Mouse (Mus musculus) neural tube, embryonic 14.5 days (tissue): ENCODE data around the gene Wtip. TPM values are rescaled to one million over a fixed set of nuclear protein-coding genes. Genes with fewer than 3 reads are reported as not detected.
"Not testable (repeated sequence)": the region's sequence is repeated elsewhere in the genome, so short reads cannot be mapped to it uniquely, and the experiment has no call there.

Experiments
- ATAC-seq: fragments of 200-750 bp; cut with Nextera tagmentation; 2 replicates; pipeline ENCODE4 v1.8.0; 2017; ENCODE audit warnings: low read depth, mild to moderate bottlenecking, moderate TSS enrichment, moderate library complexity
- H3K27ac ChIP-seq: fragments of 300-500 bp; sonication (generic); 2 replicates; pipeline ENCODE4 v1.5.1; 2014; ENCODE audit warnings: low read depth, mild to moderate bottlenecking, control low read depth, low read length, moderate library complexity, mixed read lengths
- H3K27me3 ChIP-seq: fragments of 300-500 bp; sonication (generic); 2 replicates; pipeline ENCODE4 v1.6.1; 2014; ENCODE audit warnings: low read length; ENCODE audit not compliant: control insufficient read depth, insufficient read depth
- H3K36me3 ChIP-seq: fragments of 300-500 bp; sonication (generic); 2 replicates; pipeline ENCODE4 v1.6.1; 2014; ENCODE audit warnings: low read length, mixed read lengths; ENCODE audit not compliant: control insufficient read depth, insufficient read depth
- H3K4me1 ChIP-seq: fragments of 300-500 bp; sonication (generic); 2 replicates; pipeline ENCODE4 v1.6.1; 2014; ENCODE audit warnings: low read length; ENCODE audit not compliant: control insufficient read depth, insufficient read depth
- H3K4me2 ChIP-seq: fragments of 300-500 bp; sonication (generic); 2 replicates; pipeline ENCODE4 v1.6.1; 2014; ENCODE audit warnings: mild to moderate bottlenecking, low read depth, low read length, control low read depth
- H3K4me3 ChIP-seq: fragments of 300-500 bp; sonication (generic); 2 replicates; pipeline ENCODE4 v1.5.1; 2014; ENCODE audit warnings: low read depth, low read length, control low read depth, mixed read lengths
- H3K9ac ChIP-seq: fragments of 300-500 bp; sonication (generic); replicated peaks from 2 replicates; pipeline ENCODE4 v1.6.1; 2014; ENCODE audit warnings: low read depth, mild to moderate bottlenecking, control low read depth, low read length, mixed read lengths
- H3K9me3 ChIP-seq: fragments of 300-500 bp; sonication (generic); 2 replicates; pipeline ENCODE4 v1.6.1; 2016; ENCODE audit warnings: low read length; ENCODE audit not compliant: control insufficient read depth
- WGBS: fragments of 180-500 bp; shearing (Covaris S2); extraction: QIAGEN DNeasy Blood & Tissue Kit; methylation state at CpG from one replicate; pipeline ENCODE4 v1.1.7; 2014; 5-methylcytosine and 5-hydroxymethylcytosine counted together
- polyA plus RNA-seq: library from polyadenylated mRNA; unstranded; fragments of >200 nt; fragmentation: Nextera tagmentation; extraction: Ambion mirVana; gene quantifications from 2 replicates; pipeline ENCODE4 v1.2.1, GENCODE M21; 2014

Gene Wtip
- polyA plus RNA-seq, 1 experiment from 2014 or later: 2.9 TPM

DNA sequence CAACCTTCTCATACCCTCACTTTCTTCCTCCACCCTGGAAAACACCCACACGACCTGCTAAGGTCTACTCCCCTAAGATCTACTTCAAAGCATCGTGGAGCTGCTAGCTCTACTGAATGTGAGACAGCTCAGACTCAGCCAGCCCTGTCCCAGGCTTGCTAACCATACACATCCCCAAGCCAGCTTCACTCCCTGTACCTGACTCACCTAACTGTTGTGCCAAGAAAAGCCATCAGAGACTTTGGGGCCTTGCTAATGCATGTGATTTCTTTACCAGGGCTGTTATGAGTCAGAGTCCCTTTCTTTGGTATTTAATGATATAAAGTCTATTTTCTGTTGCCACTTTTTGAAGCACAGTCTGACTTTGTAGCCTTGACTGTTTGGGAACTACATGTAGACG is 1.9 kb downstream of the Wtip start:
- H3K36me3 ChIP-seq: no peaks in the 10 kb centered on the region
- H3K4me2 ChIP-seq: peak overlapping the region; percentile 55; the same call in 1 of the 2 replicates
- no peaks in the 10 kb centered on the region for H3K27me3 ChIP-seq
- H3K4me1 ChIP-seq: peaks cover 3% of the 10 kb centered on the region; the same call in 1 of the 2 replicates
- H3K9me3 ChIP-seq: no peaks in the 10 kb centered on the region
- 79% methylated on average over 3 of the region's 3 CpGs for WGBS
- no peak for ATAC-seq
- H3K27ac ChIP-seq: no peak overlapping the region
- no peak overlapping the region for H3K4me3 ChIP-seq
- H3K9ac ChIP-seq: no peak overlapping the region

DNA sequence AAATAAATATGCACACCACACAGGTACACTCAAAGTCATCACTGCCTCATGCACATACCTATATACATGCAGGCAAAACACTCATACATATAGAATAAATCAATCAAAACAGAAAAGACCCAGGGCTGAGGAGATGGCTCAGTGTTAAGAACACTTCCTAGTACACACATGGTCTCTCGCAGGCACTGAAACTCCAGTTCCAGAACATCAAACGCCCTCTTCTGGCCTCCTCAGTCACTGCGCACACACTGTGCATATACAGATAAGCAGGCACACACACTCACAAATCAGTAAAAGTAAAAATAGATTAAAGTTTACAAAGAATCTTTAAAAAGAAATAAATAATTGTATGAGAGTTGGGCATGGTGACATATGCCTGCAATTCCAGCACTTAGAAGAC is 6.8 kb downstream of the Wtip start:
- no peaks in the 10 kb centered on the region for H3K9me3 ChIP-seq
- no peak overlapping the region for H3K27ac ChIP-seq
- H3K27me3 ChIP-seq: no peaks in the 10 kb centered on the region
- no peak overlapping the region for H3K9ac ChIP-seq
- no peaks in the 10 kb centered on the region for H3K36me3 ChIP-seq
- ATAC-seq: no peak
- H3K4me1 ChIP-seq: peaks cover 3% of the 10 kb centered on the region; the same call in 1 of the 2 replicates
- H3K4me3 ChIP-seq: no peak overlapping the region
- H3K4me2 ChIP-seq: no peak overlapping the region
- 80% methylated on average over 3 of the region's 3 CpGs for WGBS

DNA sequence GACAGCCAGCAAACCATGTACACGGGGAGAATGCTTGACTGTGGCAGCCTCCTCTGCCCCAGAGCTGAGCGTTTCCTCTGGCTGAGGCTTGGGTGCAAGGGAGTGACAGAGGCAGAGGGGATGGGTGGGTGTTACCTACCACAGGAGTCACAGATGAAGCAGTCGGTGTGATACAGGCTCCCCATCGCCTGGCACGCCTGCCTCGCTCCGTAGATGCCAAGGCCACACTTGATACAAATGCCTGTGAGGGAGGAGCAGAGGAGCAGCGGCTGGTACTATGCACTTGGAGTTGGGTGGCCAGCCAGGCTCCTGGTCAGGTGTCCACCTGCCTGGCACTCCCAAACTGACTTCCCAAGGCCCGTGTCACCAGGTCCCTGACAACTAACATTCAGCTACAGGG is 7.7 kb downstream of the Wtip start:
- no peak overlapping the region for H3K9ac ChIP-seq
- no peak for ATAC-seq
- H3K27ac ChIP-seq: no peak overlapping the region
- no peaks in the 10 kb centered on the region; the same call in 1 of the 2 replicates for H3K4me1 ChIP-seq
- H3K9me3 ChIP-seq: no peaks in the 10 kb centered on the region
- H3K4me3 ChIP-seq: no peak overlapping the region
- no peaks in the 10 kb centered on the region for H3K27me3 ChIP-seq
- H3K36me3 ChIP-seq: no peaks in the 10 kb centered on the region
- 93% methylated on average over 9 of the region's 9 CpGs for WGBS
- H3K4me2 ChIP-seq: no peak overlapping the region

DNA sequence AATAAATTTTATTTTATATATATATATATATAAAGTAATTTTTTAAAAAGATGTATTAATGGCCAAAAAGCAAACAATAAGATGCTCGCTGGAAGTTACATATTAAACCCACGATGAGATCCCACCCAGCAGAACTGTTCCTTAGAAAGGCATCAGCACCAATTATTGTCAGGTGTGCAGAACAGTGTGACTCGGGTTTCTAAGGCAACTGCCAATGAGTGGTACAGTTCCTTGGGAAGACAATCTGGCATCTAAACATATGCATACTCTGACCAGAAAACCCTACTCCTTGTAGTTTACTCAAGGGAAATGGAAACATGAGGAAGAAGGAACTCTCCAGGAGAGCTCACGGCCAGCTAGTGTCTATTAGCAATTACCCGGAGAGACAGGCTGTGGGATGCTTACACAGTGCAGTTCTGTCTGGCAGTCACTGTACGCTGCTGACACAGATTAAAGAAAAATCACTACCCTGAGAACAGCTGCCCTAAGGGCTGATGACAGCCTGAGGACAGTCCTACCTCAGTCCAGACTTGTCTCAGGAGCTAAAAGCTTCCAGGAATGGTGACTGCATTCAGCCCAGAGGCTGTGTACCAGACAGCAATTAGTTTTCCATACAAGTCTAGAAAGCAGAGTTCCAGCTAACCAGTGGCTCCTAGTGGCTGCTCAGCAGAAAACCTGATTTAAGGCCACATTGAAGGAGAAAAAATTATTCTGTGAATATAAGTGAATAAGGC is 9.9 kb downstream of the Wtip start:
- no peaks in the 10 kb centered on the region for H3K9me3 ChIP-seq
- H3K36me3 ChIP-seq: no peaks in the 10 kb centered on the region
- no peaks in the 10 kb centered on the region for H3K4me1 ChIP-seq
- H3K4me2 ChIP-seq: no peak overlapping the region
- H3K27ac ChIP-seq: no peak overlapping the region
- H3K27me3 ChIP-seq: no peaks in the 10 kb centered on the region
- H3K9ac ChIP-seq: no peak overlapping the region
- no peak overlapping the region for H3K4me3 ChIP-seq
- WGBS: 83% methylated on average over 6 of the region's 6 CpGs
- peak; percentile 39; the same call in 1 of the 2 replicates for ATAC-seq

DNA sequence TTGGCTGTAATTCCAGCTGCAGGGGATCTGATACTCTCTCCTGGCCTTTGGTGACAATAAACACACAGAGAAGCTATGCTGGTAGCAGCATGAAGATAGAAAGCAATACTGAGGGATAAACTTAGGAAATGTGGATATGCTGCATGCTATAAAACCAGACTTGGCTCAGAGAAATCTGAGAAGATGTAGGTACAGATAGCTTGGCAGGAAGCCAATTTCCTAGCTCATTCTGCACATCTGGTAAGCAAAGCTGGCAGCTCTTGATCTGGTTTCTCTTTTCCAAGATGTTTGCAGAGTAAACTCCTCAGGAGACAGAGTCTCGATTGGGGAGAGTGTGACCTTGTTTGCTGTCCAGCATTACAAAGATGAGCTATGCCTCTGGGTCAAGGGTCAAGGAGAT is 12.4 kb downstream of the Wtip start:
- H3K9me3 ChIP-seq, H3K4me3 ChIP-seq, H3K4me1 ChIP-seq, H3K4me2 ChIP-seq, H3K36me3 ChIP-seq, ATAC-seq, H3K27ac ChIP-seq, H3K27me3 ChIP-seq, H3K9ac ChIP-seq: not testable (repeated sequence)
- WGBS: 42% methylated on average over 1 of the region's 1 CpGs

DNA sequence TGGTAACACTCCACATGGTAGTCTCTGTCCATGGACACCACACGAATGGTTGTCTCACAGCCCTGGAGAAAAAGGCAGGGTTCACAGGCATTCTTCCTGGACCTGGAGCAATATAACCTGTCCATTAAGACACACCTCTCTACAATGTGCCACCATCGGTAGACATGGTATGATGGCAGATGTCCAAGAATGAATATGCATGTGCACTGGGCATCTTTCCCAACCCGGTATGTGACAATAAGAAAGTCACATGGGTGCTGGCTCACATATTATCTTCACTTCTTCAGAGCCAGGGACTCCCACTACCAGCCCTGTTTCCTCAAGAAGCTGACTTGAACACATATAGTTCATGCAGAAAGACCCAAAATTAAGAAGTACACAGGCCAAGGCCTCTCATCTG is 16.5 kb downstream of the Wtip start:
- Histone ChIP-seq H3K27me3 (no peaks in the 10 kb centered on the region), H3K4me1 (no peaks in the 10 kb centered on the region), H3K36me3 (no peaks in the 10 kb centered on the region), H3K4me3 (no peak overlapping the region), H3K27ac (no peak overlapping the region), H3K9me3 (no peaks in the 10 kb centered on the region), H3K4me2 (no peak overlapping the region), H3K9ac (no peak overlapping the region)
- ATAC-seq: no peak
- 66% methylated on average over 3 of the region's 3 CpGs for WGBS

DNA sequence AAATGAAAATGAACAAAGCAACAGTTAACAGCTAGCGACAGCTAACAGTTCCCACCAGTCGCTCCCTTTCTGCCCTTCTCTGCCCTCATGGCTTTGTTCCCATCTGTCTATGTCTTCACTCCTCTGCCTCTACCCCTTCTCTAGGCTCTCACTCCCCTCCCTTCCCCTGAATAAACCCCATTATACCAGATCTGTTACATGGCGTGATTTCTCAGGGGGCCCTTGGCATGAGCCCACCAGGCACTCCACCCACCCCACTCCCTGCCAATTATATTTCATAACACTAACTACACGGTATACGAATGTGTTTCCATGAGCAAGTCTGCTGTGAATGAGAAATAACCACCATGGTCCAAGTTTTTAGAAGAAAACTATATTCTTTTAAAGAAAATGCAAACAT is 23.9 kb downstream of the Wtip start:
- Histone ChIP-seq H3K4me1 (no peaks in the 10 kb centered on the region), H3K27me3 (no peaks in the 10 kb centered on the region), H3K27ac (no peak overlapping the region), H3K4me3 (no peak overlapping the region), H3K9ac (no peak overlapping the region), H3K36me3 (no peaks in the 10 kb centered on the region), H3K4me2 (no peak overlapping the region), H3K9me3 (no peaks in the 10 kb centered on the region)
- ATAC-seq: no peak
- 75% methylated on average over 5 of the region's 5 CpGs for WGBS

DNA sequence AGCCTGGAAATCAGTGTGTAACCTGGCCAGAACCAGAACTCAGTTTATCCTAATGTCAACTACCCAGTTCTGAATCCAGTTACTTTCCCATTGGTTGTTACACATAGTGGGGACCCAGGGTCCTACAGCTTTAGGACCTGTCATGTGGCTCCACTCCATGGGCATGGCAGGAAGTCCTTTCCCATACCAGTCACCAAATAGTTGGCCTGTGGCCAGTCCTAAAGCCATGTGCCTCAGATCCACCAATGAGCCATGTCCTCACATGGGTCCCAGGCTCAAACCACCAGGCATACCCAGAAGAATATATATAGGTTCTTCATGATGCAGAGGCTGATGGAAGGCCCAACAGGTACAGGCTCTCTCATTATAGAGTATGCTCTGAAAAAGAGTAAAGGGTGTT is 31.8 kb downstream of the Wtip start:
- Histone ChIP-seq H3K27me3 (no peaks in the 10 kb centered on the region), H3K4me1 (no peaks in the 10 kb centered on the region), H3K4me3 (no peak overlapping the region), H3K9ac (no peak overlapping the region), H3K4me2 (no peak overlapping the region), H3K36me3 (no peaks in the 10 kb centered on the region), H3K9me3 (no peaks in the 10 kb centered on the region), H3K27ac (no peak overlapping the region)
- no peak for ATAC-seq

DNA sequence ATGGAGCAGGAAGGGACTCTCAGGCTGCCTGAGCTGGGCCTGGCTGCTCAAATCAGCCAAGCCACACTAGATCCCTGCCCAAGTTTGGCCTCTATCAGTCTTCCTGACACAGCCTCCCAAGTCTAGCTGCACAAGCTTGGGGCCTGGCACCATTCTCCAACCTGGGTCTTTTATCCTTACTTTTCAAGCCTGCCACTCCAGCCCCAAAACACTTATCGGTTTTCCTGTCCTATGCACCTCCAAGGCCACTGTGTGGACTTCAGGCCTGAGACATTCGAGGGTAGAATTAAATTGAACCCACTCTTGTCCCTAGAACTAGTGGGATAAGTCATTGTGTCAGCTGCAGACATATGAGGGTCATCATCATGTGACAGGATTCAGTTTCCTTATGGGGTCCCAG is 33.1 kb downstream of the Wtip start:
- 92% methylated on average over 2 of the region's 2 CpGs for WGBS
- no peaks in the 10 kb centered on the region for H3K9me3 ChIP-seq
- no peak overlapping the region for H3K4me3 ChIP-seq
- H3K27me3 ChIP-seq: no peaks in the 10 kb centered on the region
- H3K4me1 ChIP-seq: no peaks in the 10 kb centered on the region
- H3K27ac ChIP-seq: no peak overlapping the region
- no peaks in the 10 kb centered on the region for H3K36me3 ChIP-seq
- no peak overlapping the region for H3K9ac ChIP-seq
- H3K4me2 ChIP-seq: no peak overlapping the region
- ATAC-seq: no peak
